In genomic region chr5:125167524-125167923, GRCm38 (mm10) we compare ENCODE assay signal across 15 mouse cellular contexts. TPM values are rescaled to one million over a fixed set of nuclear protein-coding genes. Genes with fewer than 3 reads are reported as not detected.
DNase-seq lines count a peak whose midpoint lies in the region; ATAC-seq and TF ChIP-seq lines count a peak whose summit lies in the region.
"Had no signal": no experiment of that assay in that cellular context is flagged by ENCODE, and none has a peak within 500 bp of the region (broad histone marks: within the 10 kb centered on the region; RNA-seq: fewer than 3 reads in every experiment).

No protein-coding gene starts in this region.

- 0 out of 2 replicates have a peak overlapping the region, but pooled peaks have one; percentile 19 for H3K27ac ChIP-seq in forebrain, embryonic 15.5 days (replicated peaks)
- no peak overlapping the region for H3K27ac ChIP-seq in forebrain, embryonic 16.5 days (ENCODE audit: low read length)
- peak overlapping the region; percentile 14 for H3K27ac ChIP-seq in kidney, adult 2 months (ENCODE audit: insufficient read depth, low read depth, low read length)
- H3K27ac ChIP-seq in brown adipose tissue, adult 24 weeks (replicated peaks; ENCODE audit: low read depth, low read length) = peak overlapping the region; percentile 32; the same call in 1 of the 2 replicates
- H3K27ac ChIP-seq in neural tube, embryonic 13.5 days (replicated peaks) = 0 out of 2 replicates have a peak overlapping the region, but pooled peaks have one; percentile 23
- H3K27ac ChIP-seq: liver, embryonic 15.5 days; midbrain, embryonic 13.5 days; stomach, postnatal 0 days had no signal

- H3K9ac ChIP-seq in forebrain, embryonic 15.5 days (replicated peaks) = no peak overlapping the region
- H3K9ac ChIP-seq in forebrain, embryonic 16.5 days (replicated peaks; ENCODE audit: low read depth, low read length) = no peak overlapping the region
- no peak overlapping the region for H3K9ac ChIP-seq in neural tube, embryonic 13.5 days
- H3K9ac ChIP-seq: forebrain, postnatal 0 days; liver, embryonic 15.5 days; midbrain, embryonic 13.5 days had no signal

- H3K36me3 ChIP-seq in forebrain, embryonic 15.5 days = no peaks in the 10 kb centered on the region
- no peaks in the 10 kb centered on the region for H3K36me3 ChIP-seq in forebrain, embryonic 16.5 days (ENCODE audit: control insufficient read depth, insufficient read depth)
- no peaks in the 10 kb centered on the region for H3K36me3 ChIP-seq in kidney, adult 2 months (ENCODE audit: control insufficient read depth, insufficient read depth, low read length)
- H3K36me3 ChIP-seq in neural tube, embryonic 13.5 days = no peaks in the 10 kb centered on the region
- H3K36me3 ChIP-seq: heart, embryonic 12.5 days; liver, embryonic 15.5 days; midbrain, embryonic 13.5 days had no signal

- WGBS in forebrain, embryonic 15.5 days = 76% methylated on average over 5 of the region's 5 CpGs
- 81% methylated on average over 5 of the region's 5 CpGs for WGBS in forebrain, embryonic 16.5 days
- WGBS in kidney, adult 2 months = 75% methylated on average over 5 of the region's 5 CpGs
- WGBS in neural tube, embryonic 13.5 days = 82% methylated on average over 5 of the region's 5 CpGs

- no peak for ATAC-seq in forebrain, embryonic 15.5 days (replicated peaks)
- no peak for ATAC-seq in forebrain, embryonic 16.5 days
- ATAC-seq in neural tube, embryonic 13.5 days (ENCODE audit: low read depth) = no peak
- ATAC-seq: forebrain, postnatal 0 days; inflammation-experienced regulatory T-cells, adult 6 months; midbrain, embryonic 13.5 days had no signal

- no peak for DNase-seq in kidney, adult 2 months
- DNase-seq in kidney, adult 8-10 months = no peak
- DNase-seq in ovary, adult 18-20 months (ENCODE audit: low spot score) = no peak
- DNase-seq: cerebellum, postnatal 36 days; forebrain, postnatal 0 days; right cerebral cortex, adult 18-20 months had no signal

- no peaks in the 10 kb centered on the region for H3K27me3 ChIP-seq in forebrain, embryonic 15.5 days
- H3K27me3 ChIP-seq in forebrain, embryonic 16.5 days (replicated peaks; ENCODE audit: control insufficient read depth, insufficient read depth, low read length) = no peaks in the 10 kb centered on the region
- no peaks in the 10 kb centered on the region for H3K27me3 ChIP-seq in kidney, adult 2 months (replicated peaks; ENCODE audit: control insufficient read depth, insufficient read depth, low read length)
- H3K27me3 ChIP-seq in neural tube, embryonic 13.5 days = no peaks in the 10 kb centered on the region
- H3K27me3 ChIP-seq: heart, embryonic 12.5 days; liver, embryonic 15.5 days; midbrain, embryonic 13.5 days had no signal

- H3K4me2 ChIP-seq in forebrain, embryonic 15.5 days (replicated peaks) = no peak overlapping the region
- H3K4me2 ChIP-seq in forebrain, embryonic 16.5 days (ENCODE audit: low read length) = no peak overlapping the region
- H3K4me2 ChIP-seq in neural tube, embryonic 13.5 days = no peak overlapping the region
- H3K4me2 ChIP-seq: heart, embryonic 12.5 days; liver, embryonic 15.5 days; midbrain, embryonic 13.5 days had no signal

- H3K4me3 ChIP-seq in forebrain, embryonic 15.5 days = no peak overlapping the region
- H3K4me3 ChIP-seq in forebrain, embryonic 16.5 days (replicated peaks; ENCODE audit: low read length) = no peak overlapping the region
- no peak overlapping the region for H3K4me3 ChIP-seq in kidney, adult 2 months (ENCODE audit: insufficient read depth, low read depth, low read length)
- no peak overlapping the region for H3K4me3 ChIP-seq in brown adipose tissue, adult 24 weeks (ENCODE audit: insufficient read depth, low read depth, low read length)
- no peak overlapping the region for H3K4me3 ChIP-seq in neural tube, embryonic 13.5 days
- H3K4me3 ChIP-seq: heart, embryonic 12.5 days; liver, embryonic 15.5 days; midbrain, embryonic 13.5 days had no signal

- peaks cover 88% of the 10 kb centered on the region for H3K4me1 ChIP-seq in forebrain, embryonic 15.5 days
- H3K4me1 ChIP-seq in forebrain, embryonic 16.5 days (replicated peaks; ENCODE audit: control insufficient read depth, insufficient read depth, low read length) = peaks cover 75% of the 10 kb centered on the region
- H3K4me1 ChIP-seq in kidney, adult 2 months (ENCODE audit: control insufficient read depth, insufficient read depth, low read length) = peaks cover 53% of the 10 kb centered on the region
- peaks cover 66% of the 10 kb centered on the region for H3K4me1 ChIP-seq in brown adipose tissue, adult 24 weeks (ENCODE audit: control insufficient read depth, insufficient read depth, insufficient read length, low read length)
- H3K4me1 ChIP-seq in neural tube, embryonic 13.5 days (replicated peaks) = peaks cover 100% of the 10 kb centered on the region

- no peak for TF ChIP-seq CTCF in kidney, adult 2 months (conservative IDR thresholded peaks at IDR 0.05; ENCODE audit: insufficient read depth, insufficient read length, low read depth, low read length)

- no peak for TF ChIP-seq POLR2A in kidney, adult 2 months (IDR thresholded peaks at IDR 0.05; ENCODE audit: low read depth, low read length)

- no peaks in the 10 kb centered on the region for H3K9me3 ChIP-seq in forebrain, embryonic 15.5 days
- H3K9me3 ChIP-seq in forebrain, embryonic 16.5 days (ENCODE audit: control insufficient read depth, low read length) = no peaks in the 10 kb centered on the region
- no peaks in the 10 kb centered on the region for H3K9me3 ChIP-seq in neural tube, embryonic 13.5 days
- H3K9me3 ChIP-seq: heart, embryonic 12.5 days; liver, embryonic 15.5 days; midbrain, embryonic 13.5 days had no signal

RNA-seq across cellular contexts. Expression of gene Ncor2, which starts 11.5 kb away (rescaled TPM):
- 30.2 and 31.6 TPM in 2 replicates for polyA plus RNA-seq in forebrain, embryonic 15.5 days (2015; fragmentation: Nextera tagmentation; extraction: Ambion mirVana)
- polyA plus RNA-seq in forebrain, embryonic 16.5 days (2015; fragmentation: Nextera tagmentation; extraction: Ambion mirVana) = 26.5 and 27.1 TPM in 2 replicates
- polyA plus RNA-seq in kidney, adult 2 months (2012; rRNA removed) = 32.0 and 38.8 TPM in 2 replicates
- polyA plus RNA-seq in brown adipose tissue, adult 24 weeks (2012; ENCODE audit: insufficient read depth, insufficient read length, missing spikeins) = 19.5 and 26.5 TPM in 2 replicates
- 29.2 and 30.4 TPM in 2 replicates for polyA plus RNA-seq in neural tube, embryonic 13.5 days (2015; fragmentation: Nextera tagmentation; extraction: Ambion mirVana)
